Mouse (Mus musculus) hindbrain, embryonic 16.5 days (tissue): ENCODE measurements at regions not wholly inside any gene's neighbourhood (a gene's known extent, or its start where the extent isn't known, plus 50 kb on each side); places are given as distances from the start of the nearest gene placed in this dataset.

ENCODE experiments used
- ATAC-seq: fragments of 200-750 bp; cut with Nextera tagmentation; 2 replicates; pipeline ENCODE4 v1.8.0; 2017; ENCODE audit warnings: moderate TSS enrichment, moderate library complexity
- H3K27ac ChIP-seq: fragments of 300-500 bp; sonication (generic); 2 replicates; pipeline ENCODE4 v1.5.1; 2014; ENCODE audit warnings: low read depth, mild to moderate bottlenecking, control low read depth, low read length, moderate library complexity
- H3K27me3 ChIP-seq: fragments of 300-500 bp; sonication (generic); replicated peaks from 2 replicates; pipeline ENCODE4 v1.6.1; 2014; ENCODE audit warnings: low read length; ENCODE audit not compliant: control insufficient read depth, insufficient read depth
- H3K36me3 ChIP-seq: fragments of 300-500 bp; sonication (generic); 2 replicates; pipeline ENCODE4 v1.6.1; 2014; ENCODE audit warnings: mild to moderate bottlenecking, low read length, moderate library complexity, mixed read lengths; ENCODE audit not compliant: control insufficient read depth, insufficient read depth
- H3K4me1 ChIP-seq: fragments of 300-500 bp; sonication (generic); 2 replicates; pipeline ENCODE4 v1.6.1; 2014; ENCODE audit warnings: low read depth, low read length; ENCODE audit not compliant: control insufficient read depth, insufficient read depth
- H3K4me2 ChIP-seq: fragments of 300-500 bp; sonication (generic); 2 replicates; pipeline ENCODE4 v1.6.1; 2014; ENCODE audit warnings: mild to moderate bottlenecking, low read length, control low read depth, moderate library complexity
- H3K4me3 ChIP-seq: fragments of 300-500 bp; sonication (generic); 2 replicates; pipeline ENCODE4 v1.5.1; 2014; ENCODE audit warnings: mild to moderate bottlenecking, low read length, control low read depth, moderate library complexity
- H3K9ac ChIP-seq: fragments of 300-500 bp; sonication (generic); 2 replicates; pipeline ENCODE4 v1.6.1; 2014; ENCODE audit warnings: low read depth, mild to moderate bottlenecking, control low read depth, low read length, moderate library complexity
- H3K9me3 ChIP-seq: fragments of 300-500 bp; sonication (generic); 2 replicates; pipeline ENCODE4 v1.6.1; 2014; ENCODE audit warnings: mild to moderate bottlenecking, low read length, moderate library complexity; ENCODE audit not compliant: control insufficient read depth
- WGBS: fragments of 180-500 bp; shearing (Covaris S2); extraction: QIAGEN DNeasy Blood & Tissue Kit; methylation state at CpG from one replicate; pipeline ENCODE4 v1.1.7; 2014; 5-methylcytosine and 5-hydroxymethylcytosine counted together

DNA sequence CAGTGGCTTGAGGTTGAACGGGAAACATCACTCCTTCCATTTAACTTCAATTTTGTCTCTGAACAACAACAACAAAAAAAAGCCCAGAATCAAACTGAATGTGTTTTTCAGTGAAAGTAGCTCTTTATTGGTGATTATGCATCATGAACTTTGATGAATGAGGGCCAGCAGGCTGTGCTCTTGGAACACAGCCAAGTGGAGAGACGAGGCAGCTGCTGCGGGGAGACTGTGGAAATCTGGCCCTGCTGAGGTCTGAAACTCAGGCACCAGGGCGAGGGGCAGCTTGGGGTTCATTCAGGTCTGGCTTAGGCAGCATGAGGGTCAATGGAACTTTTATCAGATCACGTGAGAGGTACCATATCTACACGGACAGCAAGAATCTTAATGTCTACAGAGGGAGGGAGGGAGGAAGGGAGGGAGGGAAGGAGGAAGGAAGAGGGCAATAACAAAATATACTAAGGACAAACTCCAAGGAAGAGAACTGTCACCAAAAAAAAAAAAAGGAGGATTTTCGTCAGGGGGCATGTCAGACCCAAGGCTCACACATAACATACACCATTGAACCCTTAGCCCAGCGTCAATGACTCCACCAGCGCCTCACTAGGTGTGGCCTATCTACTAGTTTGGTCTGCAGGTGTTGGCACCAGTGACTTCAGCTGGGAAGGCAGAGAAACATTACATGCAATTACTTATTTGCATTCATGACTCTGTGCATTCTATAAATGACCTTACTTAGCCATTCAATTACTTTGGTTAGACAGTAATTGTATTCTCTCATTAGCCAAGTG lies 239.0 kb upstream of the Fat1 start:
- ATAC-seq = peak; percentile 73
- H3K27ac ChIP-seq = no peak overlapping the region
- 32% methylated on average over 9 of the region's 9 CpGs for WGBS

DNA sequence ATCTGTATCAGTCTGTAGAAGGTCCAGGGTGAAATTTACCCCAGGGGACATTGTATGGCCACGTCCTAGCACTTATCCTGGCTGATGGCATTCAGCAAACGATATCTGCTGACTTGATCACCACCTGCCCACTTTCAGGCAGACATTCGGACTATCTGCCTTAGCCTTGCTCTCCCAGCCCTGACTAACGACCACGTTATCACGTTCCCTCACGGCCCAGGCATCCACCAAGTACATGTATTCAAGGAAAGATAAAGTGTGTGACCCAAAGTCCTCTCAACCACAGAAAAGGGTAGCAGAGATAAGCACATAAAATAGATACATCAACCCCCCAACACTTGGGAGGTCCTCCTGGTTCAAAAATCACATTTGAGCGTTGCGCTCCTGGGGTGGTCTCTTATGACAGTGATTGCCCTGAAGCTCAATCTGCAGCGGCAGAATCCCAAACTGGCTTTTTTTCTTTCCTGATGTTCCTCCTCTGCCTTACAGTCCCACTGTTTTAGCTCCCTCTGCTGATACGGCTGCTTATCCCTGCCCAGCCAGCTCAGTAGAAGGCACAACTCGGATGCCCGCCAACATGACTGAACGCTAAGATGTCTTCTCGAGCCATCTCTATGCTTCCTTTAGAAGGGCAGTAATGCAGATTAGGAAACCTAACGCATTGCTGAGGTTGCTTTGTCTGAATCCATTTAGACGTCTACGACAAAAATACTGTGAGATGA lies 235.7 kb upstream of the Fat1 start:
- 82% methylated on average over 18 of the region's 18 CpGs for WGBS
- Histone ChIP-seq H3K4me1 (peaks cover 4% of the 10 kb centered on the region), H3K27ac (no peak overlapping the region), H3K36me3 (no peaks in the 10 kb centered on the region), H3K4me2 (no peak overlapping the region), H3K9ac (no peak overlapping the region), H3K4me3 (no peak overlapping the region), H3K27me3 (no peaks in the 10 kb centered on the region; the same call in 1 of the 2 replicates), H3K9me3 (no peaks in the 10 kb centered on the region)
- no peak for ATAC-seq

More for the DNA sequence above, 239.0 kb upstream of the Fat1 start:
- Histone ChIP-seq H3K9ac (no peak overlapping the region), H3K4me3 (no peak overlapping the region), H3K4me2 (no peak overlapping the region), H3K36me3 (no peaks in the 10 kb centered on the region), H3K9me3 (no peaks in the 10 kb centered on the region), H3K27me3 (no peaks in the 10 kb centered on the region), H3K4me1 (peaks cover 9% of the 10 kb centered on the region)

DNA sequence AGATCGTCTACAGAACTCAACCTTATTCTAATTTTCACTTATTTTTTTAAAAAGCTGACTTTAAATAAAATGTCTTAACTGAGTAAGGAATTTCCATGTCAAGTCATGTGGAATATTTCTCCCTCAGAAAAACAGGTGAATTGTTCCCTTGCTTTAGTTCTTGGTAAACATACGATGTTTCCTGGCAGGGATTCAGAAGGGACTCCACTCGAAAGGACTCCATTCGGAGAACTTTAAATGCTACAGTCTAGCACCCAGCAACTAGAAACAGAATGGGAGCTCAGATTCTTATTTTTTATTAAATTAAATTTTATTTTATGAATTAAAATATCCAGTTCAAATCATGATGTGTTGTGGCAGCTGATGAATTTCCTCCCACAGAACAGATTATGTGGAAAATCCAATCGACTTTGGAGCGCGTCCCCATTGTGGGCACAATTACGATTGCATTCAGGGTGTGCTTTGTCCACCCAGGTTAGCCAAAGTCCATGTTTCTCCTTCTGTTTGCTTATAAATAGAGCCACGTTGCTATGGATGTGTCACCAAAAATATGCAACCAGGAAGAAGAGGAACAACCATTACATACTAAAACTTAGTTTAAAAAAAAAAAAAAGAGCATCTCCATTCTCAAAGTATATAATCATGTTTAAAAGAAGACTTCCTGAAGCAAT lies 230.5 kb upstream of the Fat1 start:
- H3K4me2 ChIP-seq = no peak overlapping the region
- H3K36me3 ChIP-seq = no peaks in the 10 kb centered on the region
- no peak overlapping the region for H3K27ac ChIP-seq
- H3K9ac ChIP-seq = no peak overlapping the region
- ATAC-seq = no peak
- WGBS = 75% methylated on average over 9 of the region's 9 CpGs
- H3K9me3 ChIP-seq = no peaks in the 10 kb centered on the region
- H3K27me3 ChIP-seq = no peaks in the 10 kb centered on the region; the same call in 1 of the 2 replicates
- no peak overlapping the region for H3K4me3 ChIP-seq
- no peaks in the 10 kb centered on the region for H3K4me1 ChIP-seq

DNA sequence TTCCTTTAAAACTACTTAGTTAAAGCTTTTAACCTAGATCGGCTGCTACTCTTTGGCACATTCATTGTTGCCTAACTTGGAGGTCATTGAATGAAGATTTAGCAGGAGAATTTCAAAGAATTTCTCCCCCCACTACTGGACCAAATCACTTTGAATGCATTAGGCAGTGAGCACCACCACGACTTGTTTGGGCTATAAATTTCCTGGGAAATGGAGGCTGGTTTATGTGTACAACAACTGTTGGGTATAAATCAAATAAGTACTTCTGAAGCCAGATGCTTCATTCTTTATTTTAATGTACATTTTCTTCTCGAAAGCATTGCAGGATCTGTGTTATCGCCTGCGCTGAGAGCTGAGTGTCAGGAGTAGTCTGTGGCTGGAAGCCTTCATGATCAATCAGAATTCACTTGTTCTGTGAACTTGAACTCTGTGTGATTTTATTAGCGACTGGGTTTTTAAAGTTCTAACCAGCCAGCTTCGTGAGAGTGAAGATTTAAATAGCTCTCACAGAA lies 226.5 kb upstream of the Fat1 start:
- H3K4me2 ChIP-seq = no peak overlapping the region
- no peaks in the 10 kb centered on the region for H3K4me1 ChIP-seq
- no peak overlapping the region for H3K4me3 ChIP-seq
- H3K36me3 ChIP-seq = no peaks in the 10 kb centered on the region
- no peak for ATAC-seq
- H3K9me3 ChIP-seq = no peaks in the 10 kb centered on the region
- whole genome bisulfite sequencing = 65% methylated on average over 7 of the region's 7 CpGs
- H3K27me3 ChIP-seq = no peaks in the 10 kb centered on the region
- H3K27ac ChIP-seq = no peak overlapping the region
- H3K9ac ChIP-seq = no peak overlapping the region

DNA sequence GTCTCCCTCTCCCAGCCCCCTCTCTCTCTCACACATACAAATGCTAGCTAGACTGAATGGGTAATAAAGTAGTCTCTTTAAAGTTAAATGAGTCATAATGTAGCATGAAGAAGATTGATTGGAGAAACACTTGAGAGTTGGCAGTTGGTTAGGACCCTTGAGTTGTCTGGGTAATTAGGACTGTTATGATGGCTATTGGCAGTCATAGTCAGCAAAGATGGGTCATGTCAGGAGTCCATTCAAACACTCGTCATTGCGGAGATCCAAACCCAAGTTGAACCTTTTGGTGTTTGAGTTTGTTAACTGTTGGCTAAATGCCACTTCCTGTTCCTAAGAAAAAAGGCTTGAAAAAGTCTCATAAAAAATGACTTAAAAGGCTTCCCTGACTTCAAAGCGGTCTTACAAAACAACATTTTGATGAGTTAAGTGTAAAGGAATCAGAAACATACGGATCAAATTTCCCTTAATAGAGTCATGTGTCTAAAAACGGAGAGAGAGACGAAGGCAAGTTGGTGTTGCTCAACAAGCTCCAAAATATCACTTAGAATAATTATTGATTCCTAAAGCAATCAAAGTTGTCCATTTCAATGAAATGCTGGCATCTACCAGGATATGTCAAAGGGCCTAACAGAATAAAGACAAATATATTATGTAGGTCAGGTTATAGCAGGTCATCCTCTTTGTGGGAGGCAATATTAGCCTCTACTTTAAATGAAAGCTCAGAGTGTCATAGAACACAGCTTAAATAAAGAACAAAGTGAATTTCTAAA lies 225.9 kb upstream of the Fat1 start:
- Histone ChIP-seq H3K4me2 (no peak overlapping the region), H3K4me3 (no peak overlapping the region), H3K27me3 (no peaks in the 10 kb centered on the region), H3K9me3 (no peaks in the 10 kb centered on the region), H3K4me1 (no peaks in the 10 kb centered on the region), H3K27ac (no peak overlapping the region), H3K9ac (no peak overlapping the region), H3K36me3 (no peaks in the 10 kb centered on the region)
- no peak for ATAC-seq
- WGBS = 71% methylated on average over 6 of the region's 6 CpGs

DNA sequence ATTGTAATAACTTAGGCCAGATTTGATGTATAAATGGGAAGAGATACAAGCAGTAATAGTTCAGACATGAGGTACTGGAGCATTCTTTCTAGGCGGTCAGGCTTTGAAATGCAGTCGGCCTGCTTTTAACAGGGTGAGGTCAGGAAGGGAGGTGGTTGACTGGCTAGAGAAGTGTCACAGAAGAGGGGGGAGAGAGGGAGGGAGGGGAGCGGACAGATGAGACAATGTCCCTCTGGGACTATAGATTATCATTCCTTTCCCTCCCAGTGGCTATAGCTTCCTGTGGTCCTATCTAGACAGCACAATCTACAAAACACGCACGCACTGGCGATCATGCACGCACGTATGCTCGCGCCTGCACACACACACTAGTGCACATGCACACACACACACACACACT lies 200.7 kb upstream of the Fat1 start:
- no peaks in the 10 kb centered on the region for H3K9me3 ChIP-seq
- 75% methylated on average over 10 of the region's 10 CpGs for WGBS
- H3K27me3 ChIP-seq = no peaks in the 10 kb centered on the region
- H3K4me2 ChIP-seq = no peak overlapping the region
- H3K4me3 ChIP-seq = no peak overlapping the region
- H3K36me3 ChIP-seq = no peaks in the 10 kb centered on the region
- no peaks in the 10 kb centered on the region for H3K4me1 ChIP-seq
- H3K9ac ChIP-seq = no peak overlapping the region
- H3K27ac ChIP-seq = no peak overlapping the region
- no peak for ATAC-seq

DNA sequence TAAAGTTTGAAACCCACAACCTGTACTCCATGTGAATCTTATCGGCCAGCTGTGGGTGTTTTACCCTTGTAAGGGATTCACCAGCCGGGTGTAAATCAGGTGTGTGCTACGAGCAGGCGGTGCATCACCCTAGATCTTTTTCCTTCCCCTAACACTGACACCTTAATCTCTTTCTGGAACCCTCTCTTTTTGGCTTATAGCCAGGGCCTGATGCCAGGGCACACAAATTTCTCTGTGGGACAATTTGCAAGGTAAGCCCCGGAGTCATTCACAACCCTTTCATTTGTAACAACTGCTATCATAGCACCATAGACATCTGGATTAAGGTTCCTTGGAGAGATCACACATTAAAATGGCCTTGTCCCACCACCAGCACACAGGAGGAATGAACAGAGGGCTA lies 199.4 kb upstream of the Fat1 start:
- WGBS = 78% methylated on average over 5 of the region's 5 CpGs
- no peak for ATAC-seq
- H3K4me3 ChIP-seq = no peak overlapping the region
- H3K4me2 ChIP-seq = no peak overlapping the region
- no peaks in the 10 kb centered on the region for H3K27me3 ChIP-seq
- no peaks in the 10 kb centered on the region for H3K4me1 ChIP-seq
- H3K27ac ChIP-seq = no peak overlapping the region
- H3K36me3 ChIP-seq = no peaks in the 10 kb centered on the region
- H3K9me3 ChIP-seq = no peaks in the 10 kb centered on the region
- H3K9ac ChIP-seq = no peak overlapping the region

DNA sequence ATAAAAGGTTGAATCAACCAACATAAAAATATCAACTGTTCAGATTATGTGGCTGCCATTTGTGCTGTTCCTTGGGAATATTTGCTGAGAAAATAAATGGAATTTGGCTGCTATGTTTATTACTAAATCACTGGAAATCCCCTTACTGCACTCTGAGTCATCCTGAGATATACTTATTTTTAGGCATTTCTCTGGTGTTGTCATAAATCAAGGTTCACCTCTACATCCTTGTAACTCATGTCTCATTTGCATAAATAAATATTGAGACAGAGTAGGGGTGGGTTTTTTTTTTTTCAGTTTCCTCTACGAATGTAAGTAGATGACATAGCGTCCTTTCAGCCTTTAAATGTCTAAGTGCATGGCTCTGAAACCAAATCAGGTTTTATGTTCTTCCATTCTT lies 191.9 kb upstream of the Fat1 start:
- no peak overlapping the region for H3K4me2 ChIP-seq
- no peaks in the 10 kb centered on the region for H3K9me3 ChIP-seq
- no peaks in the 10 kb centered on the region for H3K36me3 ChIP-seq
- H3K27ac ChIP-seq = no peak overlapping the region
- no peak overlapping the region for H3K9ac ChIP-seq
- no peak overlapping the region for H3K4me3 ChIP-seq
- H3K27me3 ChIP-seq = no peaks in the 10 kb centered on the region
- no peaks in the 10 kb centered on the region for H3K4me1 ChIP-seq
- no peak for ATAC-seq
- WGBS = 91% methylated on average over 2 of the region's 2 CpGs
